Mouse (Mus musculus) heart, adult 2 months (tissue): ENCODE data around the gene Fbxo44. TPM values are rescaled to one million over a fixed set of nuclear protein-coding genes. Genes with fewer than 3 reads are reported as not detected.

Experiments
- DNase-seq, 2 experiments: peaks; one replicate each; pipeline ENCODE4 v3.0.0; 2021
- H3K27ac ChIP-seq: fragments of 200-600 bp; 2 replicates; pipeline ENCODE4 v1.8.1; 2022
- H3K27me3 ChIP-seq: fragments of 200-500 bp; 2 replicates; pipeline ENCODE4 v1.6.1; 2012; ENCODE audit warnings: mild to moderate bottlenecking, low read length, inconsistent platforms, mixed read lengths; ENCODE audit not compliant: control insufficient read depth, insufficient read depth
- H3K36me3 ChIP-seq: fragments of 200-500 bp; 2 replicates; pipeline ENCODE4 v1.6.1; 2012; ENCODE audit warnings: low read length, inconsistent platforms; ENCODE audit not compliant: control insufficient read depth, insufficient read depth
- H3K4me1 ChIP-seq: fragments of 200-500 bp; 2 replicates; pipeline ENCODE4 v1.6.1; 2011; ENCODE audit warnings: low read length; ENCODE audit not compliant: control insufficient read depth, insufficient read depth
- H3K4me3 ChIP-seq: fragments of 200-600 bp; 2 replicates; pipeline ENCODE4 v1.8.1; 2022
- H3K79me2 ChIP-seq: fragments of 200-500 bp; replicated peaks from 2 replicates; pipeline ENCODE4 v1.6.1; 2012; ENCODE audit warnings: mild to moderate bottlenecking, inconsistent platforms, low read length, moderate library complexity, mixed read lengths; ENCODE audit not compliant: control insufficient read depth, insufficient read depth
- H3K9ac ChIP-seq: fragments of 200-500 bp; 2 replicates; pipeline ENCODE4 v1.6.1; 2012; ENCODE audit warnings: low read depth, mild to moderate bottlenecking, control low read depth, inconsistent platforms, low read length, mixed read lengths
- CTCF ChIP-seq: fragments of 200-600 bp; IDR thresholded peaks from 2 replicates; pipeline ENCODE4 v1.8.1; 2022; ENCODE audit warnings: antibody characterized with exemption, mild to moderate bottlenecking, moderate library complexity
- EP300 ChIP-seq: fragments of 200-500 bp; IDR thresholded peaks from 2 replicates; pipeline ENCODE4 v1.6.1; 2011; ENCODE audit warnings: low read depth, low read length, control low read depth; ENCODE audit not compliant: insufficient read depth
- POLR2A ChIP-seq: fragments of 200-500 bp; IDR thresholded peaks from 2 replicates; pipeline ENCODE4 v1.6.1; 2011; ENCODE audit warnings: mild to moderate bottlenecking, low read depth, low read length, control low read depth; ENCODE audit not compliant: insufficient read depth
- WGBS: fragments of 180-500 bp; shearing (Covaris S2); methylation state at CpG from one replicate; pipeline ENCODE4 v1.1.7; 2018; 5-methylcytosine and 5-hydroxymethylcytosine counted together
- intact Hi-C: fragments of 180-260 bp; cut with DNase I; formaldehyde crosslinking; loops from one replicate; pipeline ENCODE4 v1.15.1; 2025
- polyA plus RNA-seq: library from polyadenylated mRNA; depleted of rRNA; stranded (reverse); fragments of >200 nt; gene quantifications from 2 replicates; pipeline ENCODE4 v1.2.3, GENCODE M21; 2012
- total RNA-seq, 2 experiments: library from RNA; stranded (reverse); gene quantifications; 2 replicates each; pipeline ENCODE4 v1.2.3; 2021

Gene Fbxo44
- total and polyA plus RNA-seq, 3 experiments, result 18.7 to 26.7 (median 19.7) TPM

DNA sequence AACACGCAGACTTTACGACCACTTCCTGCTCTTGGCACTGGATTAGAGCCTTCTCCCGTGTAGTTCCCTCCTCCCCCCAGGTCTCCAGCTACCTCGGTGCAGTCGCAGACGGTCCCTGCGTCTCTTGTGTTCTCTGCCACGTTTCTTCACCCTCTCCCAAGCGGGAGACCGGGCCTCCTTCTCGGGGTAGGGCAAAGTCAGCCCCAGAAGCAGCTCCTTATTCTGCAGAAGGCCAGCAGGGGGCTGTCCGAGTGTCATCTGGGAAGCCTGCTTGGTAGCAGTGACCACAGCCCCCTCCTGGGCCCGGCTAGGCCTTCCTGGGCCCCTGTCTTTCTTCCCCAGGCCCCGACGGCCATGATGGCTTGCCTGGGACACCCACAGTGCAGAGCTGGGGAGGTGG lies 44.8 kb downstream of the Fbxo44 start:
- no peaks in the 10 kb centered on the region for H3K79me2 ChIP-seq
- intact Hi-C loops, result loop anchor here (2.0 kb wide), 1 partner anchor 313 kb away; no protein-coding TSS in a partner anchor
- H3K36me3 ChIP-seq, result no peaks in the 10 kb centered on the region
- no peaks in the 10 kb centered on the region for H3K27me3 ChIP-seq
- H3K9ac ChIP-seq, result no peak overlapping the region
- DNase-seq, result peak; percentile 24 to 35
- WGBS, result 5% methylated on average over 15 of the region's 15 CpGs
- TF ChIP-seq CTCF (peak; percentile 64), EP300 (no peak), POLR2A (no peak)
- H3K4me1 ChIP-seq, result no peaks in the 10 kb centered on the region
- no peak overlapping the region for H3K4me3 ChIP-seq
- H3K27ac ChIP-seq, result no peak overlapping the region

DNA sequence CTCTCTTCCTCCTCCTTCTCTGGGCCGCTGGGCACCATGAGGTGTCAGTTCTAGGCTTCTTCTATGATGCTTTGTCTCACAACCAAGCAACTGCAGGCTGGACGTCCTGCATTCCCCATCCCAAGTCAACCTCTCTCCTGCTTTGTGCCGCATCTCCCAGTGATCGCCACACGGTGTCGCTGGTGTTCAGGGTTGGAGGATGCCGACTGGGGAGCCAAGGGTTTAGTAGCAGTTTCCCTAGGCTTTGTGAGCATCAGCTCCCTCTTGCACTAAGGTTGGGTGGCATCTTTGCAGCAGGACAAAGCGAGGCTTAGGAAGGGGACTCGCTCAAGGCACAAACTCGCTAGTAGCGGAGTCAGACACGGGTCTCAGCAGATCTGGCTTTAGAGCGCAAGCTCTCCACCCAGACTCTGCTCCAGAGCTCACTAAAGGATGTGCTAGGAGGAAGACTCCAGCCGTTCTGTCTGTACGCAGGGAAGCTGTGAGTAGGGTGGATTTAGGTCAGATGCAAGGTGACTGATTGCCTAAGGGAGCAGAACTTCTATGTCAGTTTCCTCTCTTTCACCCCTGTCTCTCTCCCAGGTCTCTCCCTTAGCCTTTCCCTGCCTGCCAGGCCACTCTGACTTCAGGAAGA lies 45.4 kb downstream of the Fbxo44 start:
- Histone ChIP-seq H3K27ac (no peak overlapping the region), H3K36me3 (no peaks in the 10 kb centered on the region), H3K4me3 (no peak overlapping the region), H3K9ac (no peak overlapping the region), H3K79me2 (no peaks in the 10 kb centered on the region), H3K27me3 (no peaks in the 10 kb centered on the region), H3K4me1 (no peaks in the 10 kb centered on the region)
- peak; percentile 77 to 87 for DNase-seq
- WGBS, result 4% methylated on average over 15 of the region's 15 CpGs
- peak; percentile 91 for TF ChIP-seq EP300
- peak; percentile 97 for TF ChIP-seq CTCF
- TF ChIP-seq POLR2A, result no peak
- intact Hi-C loops, result loop anchor here (1.0 to 2.0 kb wide), 2 partner anchors 52 to 314 kb away; no protein-coding TSS in a partner anchor

DNA sequence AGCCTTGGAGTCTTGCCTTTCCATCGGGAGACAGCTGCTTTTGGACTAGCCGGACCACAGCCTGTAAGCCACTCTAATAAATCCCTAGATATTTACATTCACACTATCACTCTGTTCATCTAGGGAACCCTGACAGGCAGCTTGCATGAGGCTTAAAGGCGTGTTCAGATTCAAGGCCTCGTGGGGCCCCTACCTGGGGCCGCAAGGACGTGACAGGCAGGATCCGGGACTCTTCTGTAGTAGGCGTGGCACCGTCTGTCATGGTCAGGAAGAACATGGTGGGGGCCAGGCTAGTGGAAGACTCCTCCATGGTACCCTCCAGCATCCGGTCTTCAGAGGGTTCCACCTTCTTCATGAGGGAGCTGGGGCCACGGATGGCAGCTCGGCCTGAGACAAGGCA lies 47.8 kb downstream of the Fbxo44 start:
- TF ChIP-seq POLR2A (no peak), CTCF (no peak), EP300 (no peak)
- Histone ChIP-seq H3K79me2 (no peaks in the 10 kb centered on the region), H3K4me1 (no peaks in the 10 kb centered on the region), H3K36me3 (no peaks in the 10 kb centered on the region), H3K27ac (no peak overlapping the region), H3K4me3 (no peak overlapping the region), H3K27me3 (no peaks in the 10 kb centered on the region), H3K9ac (no peak overlapping the region)
- 82% methylated on average over 12 of the region's 12 CpGs for whole genome bisulfite sequencing
- no peak for DNase-seq
- intact Hi-C loops, result no loop called here

DNA sequence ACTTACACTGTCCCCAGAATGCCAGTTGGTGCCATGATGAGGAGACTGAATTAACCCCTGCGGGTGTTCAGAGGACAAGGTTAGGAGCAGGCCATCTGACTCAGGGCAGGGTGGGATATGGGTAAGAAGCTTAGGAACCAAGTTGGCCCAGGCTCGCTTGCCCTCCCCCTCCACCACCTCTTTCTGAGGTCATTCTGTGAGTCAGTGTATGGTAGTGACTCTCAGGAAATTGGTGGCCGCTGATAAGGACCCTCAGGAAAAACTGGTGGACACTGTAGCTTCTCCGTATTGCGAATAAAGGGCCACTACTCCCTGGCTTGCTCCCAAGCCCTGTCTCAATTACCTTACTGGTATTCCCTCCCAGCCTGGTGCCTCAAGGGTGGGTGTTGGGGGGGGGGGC lies 51.1 kb downstream of the Fbxo44 start:
- Histone ChIP-seq H3K79me2 (no peaks in the 10 kb centered on the region), H3K27me3 (no peaks in the 10 kb centered on the region), H3K27ac (no peak overlapping the region), H3K4me1 (no peaks in the 10 kb centered on the region), H3K9ac (no peak overlapping the region), H3K4me3 (no peak overlapping the region), H3K36me3 (no peaks in the 10 kb centered on the region)
- DNase-seq, result no peak
- intact Hi-C loops, result no loop called here
- WGBS, result 49% methylated on average over 5 of the region's 5 CpGs
- TF ChIP-seq EP300 (no peak), POLR2A (no peak), CTCF (no peak)

DNA sequence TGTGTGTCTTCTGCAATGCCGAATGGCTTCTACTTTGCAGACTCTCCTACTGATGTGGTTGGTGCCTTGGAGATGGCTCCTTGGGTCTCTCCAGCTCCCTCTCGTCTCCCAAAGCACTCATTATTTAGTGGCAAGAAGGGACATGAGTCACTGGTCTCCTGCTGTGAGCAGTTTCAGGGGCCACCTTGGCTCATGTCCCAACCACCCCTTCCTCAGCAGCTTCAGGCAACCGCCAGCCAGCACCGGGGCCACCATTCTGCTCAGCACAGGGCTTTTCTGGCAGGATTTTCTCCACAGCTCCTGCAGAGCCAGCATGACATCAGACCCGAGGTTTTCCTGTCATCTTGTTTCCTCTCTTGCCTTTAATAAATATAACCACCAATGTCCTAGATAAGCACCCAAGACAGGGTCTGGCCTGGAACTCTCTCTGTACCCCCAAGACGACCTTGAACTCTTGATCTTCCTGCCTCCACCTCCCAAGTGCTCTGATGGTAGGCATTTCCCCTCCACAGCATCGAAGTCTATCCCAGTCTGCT lies 51.6 kb downstream of the Fbxo44 start:
- Histone ChIP-seq H3K36me3 (no peaks in the 10 kb centered on the region), H3K79me2 (no peaks in the 10 kb centered on the region)
- 30% methylated on average over 7 of the region's 7 CpGs for WGBS

DNA sequence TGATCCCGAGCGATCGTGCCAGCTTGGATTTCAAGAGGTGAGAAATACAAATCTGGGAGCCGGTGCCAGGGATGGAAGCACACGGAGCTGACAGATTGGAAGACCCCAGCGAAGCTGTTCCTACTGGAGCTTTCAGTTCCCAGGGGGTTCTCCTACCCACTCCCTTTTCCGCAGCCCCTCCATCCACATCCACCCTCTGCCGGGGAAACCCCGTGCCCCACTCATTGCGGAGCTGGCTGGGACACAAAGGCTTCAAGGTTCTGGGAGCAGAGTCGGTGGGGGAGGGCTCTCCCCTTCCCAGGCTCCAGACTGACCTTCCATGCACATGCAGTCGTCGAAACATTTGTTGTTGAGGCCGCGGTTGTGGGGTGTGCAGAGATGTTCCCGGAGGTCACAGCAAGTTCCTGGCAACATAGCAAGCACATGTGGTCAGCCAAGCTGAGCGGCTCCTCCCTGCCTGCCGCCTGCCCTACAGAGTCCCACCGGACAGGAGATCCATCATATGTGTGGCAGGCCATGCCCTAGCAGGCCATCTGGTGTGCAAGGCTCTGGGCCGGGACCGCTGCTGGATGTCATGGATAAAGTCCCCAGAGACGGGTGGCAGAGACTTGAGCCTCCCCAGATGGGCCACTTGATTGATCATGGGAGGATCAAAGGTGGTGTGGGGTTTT lies 52.5 kb downstream of the Fbxo44 start:
- Histone ChIP-seq H3K79me2 (no peaks in the 10 kb centered on the region), H3K4me3 (no peak overlapping the region), H3K36me3 (no peaks in the 10 kb centered on the region), H3K27me3 (no peaks in the 10 kb centered on the region), H3K4me1 (no peaks in the 10 kb centered on the region), H3K9ac (no peak overlapping the region), H3K27ac (no peak overlapping the region)
- 40% methylated on average over 22 of the region's 22 CpGs for WGBS
- intact Hi-C loops, result no loop called here
- TF ChIP-seq POLR2A (no peak), EP300 (no peak), CTCF (no peak)
- no peak for DNase-seq

More for the DNA sequence above, 51.6 kb downstream of the Fbxo44 start:
- no peak for TF ChIP-seq POLR2A
- TF ChIP-seq EP300, result no peak
- no peak for TF ChIP-seq CTCF
- intact Hi-C loops, result no loop called here
- H3K9ac ChIP-seq, result no peak overlapping the region
- no peak overlapping the region for H3K27ac ChIP-seq
- H3K4me1 ChIP-seq, result no peaks in the 10 kb centered on the region
- DNase-seq, result no peak
- H3K4me3 ChIP-seq, result no peak overlapping the region
- H3K27me3 ChIP-seq, result no peaks in the 10 kb centered on the region
